Mouse (Mus musculus) inflammation-experienced regulatory T-cells, adult 6 months (primary cell): ENCODE results near the gene Mab21l2. TPM values are rescaled to one million over a fixed set of nuclear protein-coding genes. Genes with fewer than 3 reads are reported as not detected.

ENCODE experiments used
- ATAC-seq: one replicate; pipeline ENCODE4 v1.8.0; 2017
- polyA plus RNA-seq, 3 experiments: library from polyadenylated mRNA; unstranded; fragments of 100-300 nt; shearing (Covaris generic); gene quantifications; one replicate each; pipeline ENCODE4 v1.2.1; 2017

The Mab21l2 gene
- under 1 TPM; 0.34 to 0.99 (median 0.50) TPM for polyA plus RNA-seq

DNA sequence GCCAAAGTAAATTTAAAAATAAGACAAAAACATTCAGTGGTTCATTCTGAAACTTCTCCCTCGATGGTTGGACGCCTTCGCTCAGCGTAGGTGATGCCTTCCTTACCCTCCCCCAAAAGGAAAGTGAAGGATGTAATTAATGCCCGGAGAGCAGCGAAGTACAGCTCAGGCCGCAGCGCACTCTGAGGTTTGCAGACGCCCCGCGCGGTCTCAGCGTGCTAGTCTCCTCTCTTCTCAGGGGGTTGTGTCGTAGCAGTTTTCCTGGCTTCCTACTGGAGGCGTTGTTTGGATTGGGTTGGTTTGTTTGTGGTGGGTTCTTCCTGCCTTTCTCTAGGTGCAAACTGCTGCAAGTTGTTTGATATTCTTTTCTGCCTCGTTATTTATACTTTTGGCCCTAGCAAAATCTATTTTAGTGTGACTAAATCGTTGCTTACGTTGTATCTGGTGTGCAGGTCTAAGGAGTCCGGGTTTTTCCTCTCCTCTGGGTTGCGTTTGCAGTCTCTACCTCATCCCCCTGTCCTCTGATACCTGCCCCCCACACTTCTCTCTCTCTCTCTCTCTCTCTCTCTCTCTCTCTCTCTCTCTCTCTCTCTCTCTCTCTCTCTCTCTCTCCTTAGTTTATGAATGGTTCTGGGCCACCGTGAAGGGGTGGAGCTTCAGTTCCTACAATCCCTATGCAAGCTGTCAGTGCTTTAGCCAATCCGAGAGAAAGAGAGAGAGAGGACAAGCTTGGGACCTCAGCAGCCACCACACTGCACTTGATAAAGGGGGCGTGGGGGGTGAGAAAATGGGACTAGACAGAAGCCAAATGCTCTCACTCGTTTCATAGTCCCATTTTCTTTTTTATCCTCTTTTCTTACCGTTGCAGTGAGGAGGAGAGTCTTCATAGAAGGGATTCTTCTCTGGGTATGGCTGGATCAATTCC is at the start of gene Mab21l2:
Gene Mab21l2 (minus strand): TSS at position 539 of the 925 bp plus-strand sequence.
- no peak for ATAC-seq

GRCm38 (mm10) chr3:86575312-86575711 is 26.9 kb upstream of the Mab21l2 start:
- no peak for ATAC-seq

GRCm38 (mm10) chr3:86572519-86573244 is 24.3 kb upstream of the Mab21l2 start:
- no peak for ATAC-seq

GRCm38 (mm10) chr3:86571518-86571917 is 23.1 kb upstream of the Mab21l2 start:
- ATAC-seq: no peak

GRCm38 (mm10) chr3:86567312-86567711 is 18.9 kb upstream of the Mab21l2 start:
- ATAC-seq: no peak

GRCm38 (mm10) chr3:86561396-86561795 is 13.0 kb upstream of the Mab21l2 start:
- ATAC-seq: no peak

DNA sequence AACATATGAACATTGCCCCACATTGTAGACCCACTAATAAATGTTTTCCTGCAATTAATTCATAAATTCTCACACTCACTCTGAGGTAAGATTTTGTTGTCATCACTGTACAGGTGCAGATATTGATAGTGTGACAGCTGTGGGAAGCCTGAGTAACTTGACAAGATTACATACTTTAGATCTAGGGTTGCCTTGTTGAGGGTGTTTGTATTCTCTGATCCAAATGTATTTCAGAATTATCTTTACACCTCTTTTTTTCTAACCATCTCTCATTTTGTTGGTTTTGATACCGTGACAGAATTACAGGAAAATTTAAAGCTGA is 12.6 kb upstream of the Mab21l2 start:
- no peak for ATAC-seq

GRCm38 (mm10) chr3:86560281-86561022 is 12.0 kb upstream of the Mab21l2 start:
- no peak for ATAC-seq

DNA sequence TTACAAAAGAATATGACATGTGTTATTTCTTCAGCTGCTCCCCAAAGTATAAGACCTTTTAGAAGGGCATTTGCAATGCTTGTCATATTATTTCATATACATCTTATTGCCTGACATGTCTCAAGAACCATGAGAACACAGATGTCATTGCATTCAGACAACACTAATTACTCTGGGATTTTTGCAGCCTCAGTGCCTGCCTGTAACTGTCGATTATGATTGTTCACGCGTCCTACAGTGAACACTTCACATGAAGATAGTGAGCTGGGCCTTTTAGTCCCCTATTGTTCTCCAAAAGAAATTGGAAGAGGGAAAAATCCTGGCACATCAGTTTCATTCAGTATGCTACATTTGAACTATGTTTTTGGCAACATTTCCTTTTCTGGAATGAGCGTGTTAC is 11.2 kb upstream of the Mab21l2 start:
- ATAC-seq: no peak

DNA sequence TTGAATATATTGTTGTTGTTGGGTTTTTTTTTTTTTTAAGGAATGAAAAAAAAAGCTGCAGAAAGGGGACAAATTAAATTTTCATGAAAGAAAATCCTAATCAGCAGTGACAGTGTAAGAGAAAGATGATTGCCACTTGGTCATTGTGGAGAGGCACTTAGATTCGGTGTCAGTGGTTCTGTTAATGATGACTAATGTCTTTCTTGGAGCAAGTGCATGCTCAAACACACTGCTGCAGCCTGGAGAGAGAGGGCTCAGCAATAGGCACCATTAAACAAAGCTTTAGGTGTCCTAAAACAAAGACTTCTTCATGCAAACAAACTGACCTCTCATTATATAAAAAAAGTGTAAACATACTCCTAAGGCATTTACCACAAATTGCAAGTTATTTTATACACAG is 10.5 kb upstream of the Mab21l2 start:
- no peak for ATAC-seq

- ATAC-seq: no peak
These were observed 3.7 kb upstream of the Mab21l2 start for GRCm38 (mm10) chr3:86552170-86552569.

GRCm38 (mm10) chr3:86551011-86551728 is 2.7 kb upstream of the Mab21l2 start:
- no peak for ATAC-seq

DNA sequence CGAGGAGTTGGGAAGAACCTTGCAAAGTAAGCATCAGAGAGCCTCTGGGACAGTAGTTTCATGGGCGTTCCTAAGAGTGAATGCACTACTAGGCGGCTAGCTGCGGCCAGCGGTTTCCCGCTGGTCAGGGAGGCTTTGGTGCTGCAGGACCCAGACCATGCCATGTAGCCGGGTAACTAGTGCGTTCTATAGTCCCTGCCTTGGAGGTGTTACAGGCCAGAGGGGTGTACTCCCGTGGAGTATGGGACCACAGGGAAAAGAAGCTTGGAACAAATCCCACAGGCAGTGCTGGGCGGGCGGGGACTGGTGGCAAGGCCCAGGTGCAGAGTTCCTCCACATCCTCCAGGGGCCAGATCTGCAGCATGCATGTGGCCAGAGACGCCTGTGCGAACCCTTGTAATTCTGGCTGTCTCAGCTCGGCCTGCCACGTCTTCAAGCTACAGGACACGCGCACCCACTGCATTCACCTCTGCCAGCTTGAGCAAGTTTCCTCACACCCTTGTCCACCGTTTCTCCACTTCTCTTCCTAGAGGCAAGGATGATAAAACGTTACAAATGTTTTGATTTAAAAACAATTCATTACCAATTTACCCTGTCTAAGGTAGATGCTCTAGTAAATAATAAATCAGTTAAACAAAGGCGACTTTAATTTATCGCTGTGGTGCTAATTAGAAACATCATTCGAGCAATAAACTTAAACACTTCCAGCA is 2.0 kb upstream of the Mab21l2 start:
- ATAC-seq: no peak

DNA sequence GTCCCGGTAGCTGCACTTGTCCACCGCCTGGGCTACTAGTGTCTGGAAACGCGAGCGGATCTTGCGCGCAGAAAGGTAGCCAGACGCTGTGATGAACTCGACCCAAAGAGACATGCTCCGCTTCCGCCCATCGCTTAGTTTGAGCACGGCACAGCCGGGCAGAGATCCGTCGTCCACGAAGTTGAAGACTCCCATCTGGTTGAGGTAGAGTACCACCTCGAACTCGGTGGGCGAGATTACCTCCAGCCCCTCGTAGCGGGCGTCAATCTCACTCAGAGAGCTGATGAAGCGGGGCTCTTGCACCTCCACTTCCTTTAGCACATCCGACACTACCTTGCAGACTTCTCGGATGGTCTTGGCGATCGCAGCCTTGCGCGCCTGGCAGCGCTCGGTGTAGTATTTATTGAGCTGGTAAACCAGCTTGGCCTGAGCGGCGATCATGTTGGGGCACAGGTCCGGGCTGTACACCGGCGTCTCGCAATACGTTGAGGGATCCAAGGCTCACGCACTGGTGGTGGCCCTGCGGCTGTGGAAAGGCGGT is 1.1 kb downstream of the Mab21l2 start:
- ATAC-seq: peak; percentile 54

DNA sequence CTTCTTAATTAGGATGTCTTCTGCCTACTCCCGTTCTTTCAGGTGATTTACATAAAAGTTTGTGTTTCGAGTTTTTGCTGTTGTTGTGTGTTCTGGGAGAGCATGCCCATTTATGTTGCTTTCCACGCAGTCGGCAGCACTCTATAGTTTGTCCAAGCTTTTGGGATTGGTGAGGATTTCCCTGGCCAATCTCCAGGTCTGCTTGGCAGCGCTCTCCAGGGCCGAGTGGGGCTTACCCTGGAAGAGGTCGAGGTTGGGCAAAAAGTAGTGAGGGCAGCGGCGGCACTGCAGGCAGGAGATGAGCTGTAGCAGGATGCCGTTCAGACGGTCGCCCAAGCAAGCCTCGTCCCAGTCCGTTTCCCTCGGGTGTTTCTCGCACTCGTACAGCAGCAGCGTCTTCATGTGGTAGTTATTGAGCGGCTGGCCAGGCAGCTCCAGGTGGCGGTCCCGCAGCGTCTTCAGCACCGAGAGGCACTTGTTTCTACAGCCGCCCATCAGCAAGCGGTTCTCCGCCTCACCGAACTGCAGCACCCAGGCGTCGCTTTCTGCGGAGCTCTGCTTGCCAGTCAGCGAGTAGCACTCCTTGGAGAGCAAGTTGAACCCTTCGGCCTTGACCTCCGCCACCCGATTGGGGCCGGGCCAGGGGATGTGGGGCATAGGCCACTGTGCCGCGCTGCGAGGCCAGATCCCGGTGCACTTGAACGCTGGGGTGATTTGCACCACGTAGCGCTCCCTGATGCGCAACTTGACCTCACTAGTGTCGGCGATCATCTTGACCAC is 1.8 kb downstream of the Mab21l2 start:
- peak; percentile 61 for ATAC-seq

- ATAC-seq: no peak
These were observed 2.5 kb downstream of the Mab21l2 start for GRCm38 (mm10) chr3:86545945-86546344.

DNA sequence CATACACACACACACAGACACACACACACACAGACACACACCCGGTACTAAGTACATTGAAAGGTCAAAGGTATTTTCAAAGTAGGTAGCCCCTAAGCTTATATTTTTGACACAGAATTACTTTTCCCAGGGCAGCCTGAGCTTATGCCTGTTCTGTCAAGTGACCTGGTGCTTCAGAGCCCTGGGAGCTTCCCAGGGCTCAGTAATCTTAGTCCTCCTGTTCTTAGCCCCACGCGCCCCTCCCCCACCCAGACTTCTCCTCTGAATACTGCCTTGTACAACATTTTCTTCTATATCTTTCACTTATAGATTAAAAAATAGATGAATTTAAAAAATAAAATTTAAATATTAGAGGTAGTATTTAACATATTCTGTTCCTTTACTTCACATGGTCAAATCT is 3.6 kb downstream of the Mab21l2 start:
- no peak for ATAC-seq

DNA sequence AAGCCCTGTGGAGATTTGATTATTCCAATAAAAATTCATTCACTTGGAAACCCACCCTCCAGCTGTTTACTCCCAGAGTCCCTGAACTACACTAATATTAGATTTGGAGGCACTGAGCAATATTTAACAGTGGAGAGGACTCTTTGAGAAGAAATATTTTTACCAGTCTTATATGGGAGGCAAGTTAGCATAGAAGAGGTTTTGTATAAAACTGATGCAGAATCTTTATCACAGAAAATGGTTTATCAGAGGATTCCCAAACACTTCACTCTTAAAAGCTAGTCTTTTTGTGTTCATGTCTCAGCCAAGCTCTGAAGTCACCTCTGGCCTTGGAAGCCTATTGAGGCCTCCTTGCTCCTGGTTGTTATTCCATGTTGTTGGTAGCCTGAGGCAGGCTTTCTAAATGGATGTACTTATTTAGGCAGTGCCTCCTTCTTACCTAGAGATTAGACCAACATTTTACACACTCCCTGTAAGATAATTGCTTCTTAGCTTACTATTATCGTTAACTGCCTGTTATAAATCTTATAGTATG is 6.5 kb downstream of the Mab21l2 start:
- no peak for ATAC-seq

GRCm38 (mm10) chr3:86541074-86541614 is 7.3 kb downstream of the Mab21l2 start:
- ATAC-seq: no peak

DNA sequence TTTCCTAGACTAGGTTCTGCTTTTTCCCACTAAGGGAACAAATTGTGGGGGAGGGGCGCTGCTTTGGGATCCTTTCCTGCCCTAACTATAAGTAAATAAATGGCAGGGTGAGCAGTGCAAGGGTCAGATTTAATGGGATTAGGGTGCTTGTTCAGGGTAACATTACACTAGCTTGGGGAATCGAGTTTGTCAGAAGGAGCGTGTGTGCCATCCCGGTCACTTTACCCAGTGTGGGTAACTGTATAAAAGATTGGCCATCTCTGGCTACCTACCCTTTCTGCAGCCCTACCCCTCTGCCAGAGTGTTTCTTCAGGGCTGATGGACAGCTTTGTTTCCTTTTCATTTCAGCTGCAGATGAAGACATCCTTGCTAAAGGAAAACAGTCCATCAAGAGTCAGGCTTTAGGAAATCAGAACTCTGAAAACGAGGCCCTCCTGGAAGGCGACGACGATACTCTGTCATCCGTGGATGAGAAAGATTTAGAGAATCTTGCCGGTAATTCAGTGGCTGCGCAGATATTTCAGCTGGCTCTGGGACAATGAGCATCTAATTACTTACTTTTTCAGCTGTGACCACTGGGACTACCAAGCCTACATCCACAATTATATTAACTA is 8.8 kb downstream of the Mab21l2 start:
- ATAC-seq: no peak
